ENCODE assay signal across 15 mouse cellular contexts in genomic region chr4:132972101-132972500, GRCm38 (mm10). TPM values are rescaled to one million over a fixed set of nuclear protein-coding genes. Genes with fewer than 3 reads are reported as not detected.
A peak's percentile ranks its signal among the peaks of the same experiment; 100 is the strongest.
DNase-seq lines count a peak whose midpoint lies in the region; ATAC-seq and TF ChIP-seq lines count a peak whose summit lies in the region.
"Had no signal": no experiment of that assay in that cellular context is flagged by ENCODE, and none has a peak within 500 bp of the region (broad histone marks: within the 10 kb centered on the region; RNA-seq: fewer than 3 reads in every experiment).

No protein-coding gene starts in this region.

- H3K27ac ChIP-seq in ES-Bruce4 (ENCODE audit: insufficient read depth, low read length) = no peak overlapping the region
- H3K27ac ChIP-seq in macrophage = 0 out of 2 replicates have a peak overlapping the region, but pooled peaks have one; percentile 4
- H3K27ac ChIP-seq: neural tube, embryonic 12.5 days had no signal

- DNase-seq in thymus, postnatal 36 days = peak; percentile 66 to 77
- DNase-seq in layer of hippocampus, adult 8-10 months (ENCODE audit: low spot score in 2 of 2) = no peak
- no peak for DNase-seq in yolk sac, embryonic 10.5 days (ENCODE audit: low spot score)
- DNase-seq: cerebellum, adult 8-10 months; heart, postnatal 14 days; kidney, postnatal 14 days; lung, postnatal 10 days; midbrain, embryonic 14.5 days; right cerebral cortex, adult 18-20 months had no signal

- TF ChIP-seq POLR2A in ES-Bruce4 (IDR thresholded peaks at IDR 0.05; ENCODE audit: insufficient read depth, low read length) = no peak

- H3K9ac ChIP-seq in ES-Bruce4 (ENCODE audit: low read depth, poor library complexity, severe bottlenecking) = no peak overlapping the region
- H3K9ac ChIP-seq: neural tube, embryonic 12.5 days had no signal

- H3K27me3 ChIP-seq in megakaryocyte, embryonic 14.5 days (replicated peaks) = peaks cover 21% of the 10 kb centered on the region
- no peaks in the 10 kb centered on the region for H3K27me3 ChIP-seq in ES-Bruce4 (ENCODE audit: control insufficient read depth, insufficient read depth, low read length, poor library complexity, severe bottlenecking)

- TF ChIP-seq CTCF in ES-Bruce4 (IDR thresholded peaks at IDR 0.05; ENCODE audit: low read depth, low read length) = no peak

- no peaks in the 10 kb centered on the region for H3K36me3 ChIP-seq in megakaryocyte, embryonic 14.5 days (replicated peaks; ENCODE audit: low read length)
- no peaks in the 10 kb centered on the region for H3K36me3 ChIP-seq in ES-Bruce4 (ENCODE audit: control insufficient read depth, insufficient read depth, low read length, poor library complexity, severe bottlenecking)
- H3K36me3 ChIP-seq in macrophage (ENCODE audit: inconsistent target) = no peaks in the 10 kb centered on the region
- H3K36me3 ChIP-seq: G1E; neural tube, embryonic 12.5 days had no signal

- no peaks in the 10 kb centered on the region for H3K9me3 ChIP-seq in megakaryocyte, embryonic 14.5 days
- no peaks in the 10 kb centered on the region for H3K9me3 ChIP-seq in ES-Bruce4 (replicated peaks; ENCODE audit: control insufficient read depth, insufficient read depth, low read length, poor library complexity, severe bottlenecking)
- H3K9me3 ChIP-seq: G1E; neural tube, embryonic 12.5 days had no signal

- H3K4me3 ChIP-seq in megakaryocyte, embryonic 14.5 days (replicated peaks) = peak overlapping the region; percentile 69
- H3K4me3 ChIP-seq in ES-Bruce4 (ENCODE audit: low read depth, low read length) (no peak overlapping the region), macrophage (ENCODE audit: inconsistent target) (no peak overlapping the region)
- H3K4me3 ChIP-seq: neural tube, embryonic 12.5 days had no signal

- ATAC-seq in megakaryocyte, adult 5-6 weeks (ENCODE audit: poor library complexity, severe bottlenecking) = no peak

- 0 out of 2 replicates have a peak, but pooled peaks have one; percentile 22 for TF ChIP-seq EP300 in ES-Bruce4 (IDR thresholded peaks at IDR 0.05; ENCODE audit: insufficient read depth, low read depth, low read length)

- peaks cover 84% of the 10 kb centered on the region for H3K4me1 ChIP-seq in megakaryocyte, embryonic 14.5 days
- peaks cover 21% of the 10 kb centered on the region for H3K4me1 ChIP-seq in ES-Bruce4 (ENCODE audit: control insufficient read depth, insufficient read depth, low read length)

- no peaks in the 10 kb centered on the region for H3K79me2 ChIP-seq in macrophage (ENCODE audit: inconsistent target)

- 35% methylated on average over 3 of the region's 3 CpGs for WGBS in macrophage (ENCODE audit: missing documents)

RNA-seq across cellular contexts. Expression of gene Fgr, which starts 1.8 kb away (rescaled TPM):
- polyA plus RNA-seq in megakaryocyte, embryonic 14.5 days (2012; ENCODE audit: insufficient read depth, low replicate concordance) = 4.8 TPM in 1 of 2 replicates, not detected in the other
- 108 and 116 TPM in 2 replicates for total RNA-seq in megakaryocyte, adult 5-6 weeks (2015)
- total RNA-seq in megakaryocyte, adult 5-6 weeks (2017) = 111 and 112 TPM in 2 replicates
- polyA plus RNA-seq in ES-Bruce4 (2011; ENCODE audit: insufficient read depth, insufficient read length, low read depth, missing spikeins) = 0.70 and 1.9 TPM in 2 replicates
- total RNA-seq in macrophage (2018; cell fraction: chromatin; rRNA removed) = 1 to 10 TPM in 13 of 26 experiments, under 1 TPM in 13; 0.33 to 4.1 (median 1.1) TPM
- 1 to 10 TPM in 20 of 26 experiments, under 1 TPM in 6; 0.75 to 2.5 (median 1.3) TPM for total RNA-seq in macrophage (2018; cell fraction: cytosol; rRNA removed)
- 1 to 10 TPM in 24 of 26 experiments, under 1 TPM in 2; 0.96 to 7.2 (median 2.8) TPM for total RNA-seq in macrophage (2018; cell fraction: nucleus; rRNA removed)
- 0.91 to 1.8 TPM (median 1.2 TPM) in 3 replicates for polyA plus RNA-seq in macrophage (2018)
- 1 to 10 TPM in 2 of 4 experiments, under 1 TPM in 1, not detected in 1; 0.19 to 3.9 (median 3.4) TPM for total RNA-seq in layer of hippocampus, adult 8-10 months (2022)
- polyA plus RNA-seq: G1E had no signal

RNA-seq across cellular contexts. Expression of gene Ahdc1, which starts 39.0 kb away (rescaled TPM):
- polyA plus RNA-seq in megakaryocyte, embryonic 14.5 days (2012; ENCODE audit: insufficient read depth, low replicate concordance) = 42.4 and 114 TPM in 2 replicates
- 3.0 and 4.4 TPM in 2 replicates for total RNA-seq in megakaryocyte, adult 5-6 weeks (2015)
- 0.77 and 3.6 TPM in 2 replicates for total RNA-seq in megakaryocyte, adult 5-6 weeks (2017)
- polyA plus RNA-seq in ES-Bruce4 (2011; ENCODE audit: insufficient read depth, insufficient read length, low read depth, missing spikeins) = 88.2 and 102 TPM in 2 replicates
- total RNA-seq in macrophage (2018; cell fraction: chromatin; rRNA removed) = 10 to 100 TPM in 10 of 26 experiments, 1 to 10 TPM in 15, under 1 TPM in 1; 0.39 to 18.0 (median 9.1) TPM
- 1 to 10 TPM in 22 of 26 experiments, under 1 TPM in 4; 0.29 to 5.1 (median 2.6) TPM for total RNA-seq in macrophage (2018; cell fraction: cytosol; rRNA removed)
- total RNA-seq in macrophage (2018; cell fraction: nucleus; rRNA removed) = 10 to 100 TPM in 2 of 26 experiments, 1 to 10 TPM in 22, under 1 TPM in 2; 0.53 to 12.4 (median 4.9) TPM
- polyA plus RNA-seq in macrophage (2018) = 1.3 to 2.2 TPM (median 1.6 TPM) in 3 replicates
- 100 to 1,000 TPM in 3 of 4 experiments, 10 to 100 TPM in 1; 99.1 to 116 (median 106) TPM for total RNA-seq in layer of hippocampus, adult 8-10 months (2022)

RNA-seq across cellular contexts. Expression of gene Fam76a, which starts 49.7 kb away (rescaled TPM):
- polyA plus RNA-seq in megakaryocyte, embryonic 14.5 days (2012; ENCODE audit: insufficient read depth, low replicate concordance) = 9.4 and 13.8 TPM in 2 replicates
- total RNA-seq in megakaryocyte, adult 5-6 weeks (2015) = 21.2 and 21.5 TPM in 2 replicates
- 43.2 and 66.3 TPM in 2 replicates for total RNA-seq in megakaryocyte, adult 5-6 weeks (2017)
- 22.8 and 24.3 TPM in 2 replicates for polyA plus RNA-seq in ES-Bruce4 (2011; ENCODE audit: insufficient read depth, insufficient read length, low read depth, missing spikeins)
- total RNA-seq in macrophage (2018; cell fraction: chromatin; rRNA removed) = 10 to 100 TPM; 11.8 to 30.4 (median 22.7) TPM
- total RNA-seq in macrophage (2018; cell fraction: cytosol; rRNA removed) = 10 to 100 TPM; 32.4 to 54.6 (median 38.8) TPM
- total RNA-seq in macrophage (2018; cell fraction: nucleus; rRNA removed) = 10 to 100 TPM; 19.3 to 44.5 (median 33.7) TPM
- polyA plus RNA-seq in macrophage (2018) = 29.8 to 49.7 TPM (median 31.3 TPM) in 3 replicates
- 10 to 100 TPM; 47.4 to 67.7 (median 53.2) TPM for total RNA-seq in layer of hippocampus, adult 8-10 months (2022)

Comparison
In these comparisons a context has a peak if more than half of its experiments do, and no peak if none do; other contexts are left out.
1. DNase-seq: peak in thymus, postnatal 36 days (2 of 2); none in layer of hippocampus, adult 8-10 months (0 of 2) and yolk sac, embryonic 10.5 days (single experiment).
2. RNA of gene Ahdc1, which starts 39.0 kb away (polyA plus RNA-seq): 88.2 to 102 TPM in ES-Bruce4 and 42.4 to 114 TPM in megakaryocyte, embryonic 14.5 days; 1.3 to 2.2 TPM in macrophage; every median in the first group is over 10 times any median in the second.